Mouse (Mus musculus) myocyte (in vitro differentiated cells): ENCODE data around the gene Def8.

ENCODE experiments used
- E2F4 ChIP-seq: IDR thresholded peaks from one replicate; pipeline ENCODE4 v1.6.1; 2011; ENCODE audit warnings: mild to moderate bottlenecking, control low read depth, moderate library complexity; ENCODE audit not compliant: insufficient read depth
- MAX ChIP-seq: IDR thresholded peaks from one replicate; pipeline ENCODE4 v1.6.1; 2011; ENCODE audit warnings: low read depth, mild to moderate bottlenecking, control low read depth
- MYOD1 ChIP-seq, 3 experiments: IDR thresholded peaks; one replicate each; pipeline ENCODE4 v1.6.1; 2011; ENCODE audit warnings: control low read depth in 2 of 3, low read depth in 2 of 3, mild to moderate bottlenecking in 2 of 3, moderate library complexity in 1 of 3; ENCODE audit not compliant: insufficient read length in 2 of 3, control insufficient read depth in 1 of 3
- MYOG ChIP-seq, 3 experiments: IDR thresholded peaks; one replicate each; pipeline ENCODE4 v1.6.1; 2011; ENCODE audit warnings: control low read depth in 2 of 3, low read depth in 2 of 3, mild to moderate bottlenecking in 2 of 3; ENCODE audit not compliant: insufficient read length in 2 of 3, control insufficient read depth in 1 of 3, insufficient read depth in 1 of 3
- POLR2A ChIP-seq: IDR thresholded peaks from one replicate; pipeline ENCODE4 v1.6.1; 2011; ENCODE audit warnings: low read depth, mild to moderate bottlenecking, control low read depth, moderate library complexity; ENCODE audit not compliant: insufficient read length
- REST ChIP-seq: IDR thresholded peaks from one replicate; pipeline ENCODE4 v1.6.1; 2011; ENCODE audit warnings: mild to moderate bottlenecking, control low read depth, moderate library complexity; ENCODE audit not compliant: insufficient read depth, insufficient read length
- USF1 ChIP-seq: IDR thresholded peaks from one replicate; pipeline ENCODE4 v1.6.1; 2011; ENCODE audit warnings: low read depth, mild to moderate bottlenecking, control low read depth, moderate library complexity

GRCm38 (mm10) chr8:123499556-123499955, 76.2 kb downstream of the Def8 start:
- no peak for TF ChIP-seq REST
- TF ChIP-seq MYOG (IDR thresholded peaks at IDR 0.05; ENCODE audit: control insufficient read depth in 1 of 3, insufficient read depth in 1 of 3, insufficient read length in 2 of 3, low read depth in 2 of 3), result no peak
- TF ChIP-seq USF1, result no peak
- no peak for TF ChIP-seq POLR2A
- TF ChIP-seq MAX, result no peak
- TF ChIP-seq MYOD1 (IDR thresholded peaks at IDR 0.05; ENCODE audit: control insufficient read depth in 1 of 3, insufficient read length in 2 of 3, low read depth in 2 of 3), result no peak
- no peak for TF ChIP-seq E2F4
